In the genomic region with DNA sequence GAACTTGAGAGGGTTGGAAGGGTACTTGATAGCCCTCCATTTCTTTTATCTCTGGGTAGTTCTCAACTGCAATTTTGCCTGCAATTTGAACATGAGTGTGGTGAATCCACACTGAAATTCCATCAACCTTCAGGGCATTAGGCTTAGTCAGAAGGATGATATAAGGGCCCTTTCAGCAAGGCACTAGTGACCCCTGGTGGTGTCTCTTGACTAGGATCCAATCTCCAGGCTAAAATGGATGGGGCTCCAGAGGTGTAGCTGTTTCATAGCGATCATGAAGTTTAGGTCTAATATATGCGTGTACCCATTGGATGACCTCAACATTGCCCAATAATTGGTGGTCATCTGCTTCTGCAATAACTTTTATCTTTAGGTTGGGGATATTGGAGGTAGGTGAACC, we compare ENCODE assay signal across 11 mouse cellular contexts.
DNase-seq lines count a peak whose midpoint lies in the region; ATAC-seq lines count a peak whose summit lies in the region.
"Had no signal": no experiment of that assay in that cellular context is flagged by ENCODE, and none has a peak within 500 bp of the region (broad histone marks: within the 10 kb centered on the region; RNA-seq: fewer than 3 reads in every experiment).

No protein-coding gene starts in this region.

- H3K27me3 ChIP-seq in embryonic facial prominence, embryonic 11.5 days (ENCODE audit: control insufficient read depth, insufficient read depth, low read length), result no peaks in the 10 kb centered on the region
- H3K27me3 ChIP-seq: limb, embryonic 12.5 days had no signal

- no peaks in the 10 kb centered on the region for H3K36me3 ChIP-seq in embryonic facial prominence, embryonic 11.5 days (replicated peaks; ENCODE audit: control insufficient read depth, insufficient read depth, low read depth, low read length)
- H3K36me3 ChIP-seq: limb, embryonic 12.5 days had no signal

- H3K27ac ChIP-seq in embryonic facial prominence, embryonic 11.5 days (replicated peaks; ENCODE audit: low read depth, low read length), result no peak overlapping the region
- H3K27ac ChIP-seq: limb, embryonic 12.5 days; macrophage had no signal

- no peak for ATAC-seq in embryonic facial prominence, embryonic 11.5 days (replicated peaks; ENCODE audit: insufficient number of reproducible peaks, low FRiP score, low TSS enrichment, low read depth)

- peak; percentile 7 to 23 for DNase-seq in cerebellum, postnatal 14 days
- DNase-seq in cerebellum, adult 11 months, result no peak
- peak; percentile 4 for DNase-seq in kidney, postnatal 10 days
- no peak for DNase-seq in kidney, adult 18-20 months
- DNase-seq in ES-CJ7 (ENCODE audit: low read depth, low spot score), result peak; percentile 50
- DNase-seq in embryonic facial prominence, embryonic 11.5 days (ENCODE audit: low spot score), result peak; percentile 22
- DNase-seq in urinary bladder, adult 2 months (ENCODE audit: low spot score), result no peak
- no peak for DNase-seq in right cerebral cortex, adult 18-20 months
- DNase-seq: cerebellum, postnatal 25 days had no signal

- no peaks in the 10 kb centered on the region for H3K4me1 ChIP-seq in embryonic facial prominence, embryonic 11.5 days (ENCODE audit: control insufficient read depth, insufficient read depth, low read length)
- H3K4me1 ChIP-seq: limb, embryonic 12.5 days had no signal

- H3K9me3 ChIP-seq in embryonic facial prominence, embryonic 11.5 days (replicated peaks; ENCODE audit: control insufficient read depth, low read length), result no peaks in the 10 kb centered on the region
- H3K9me3 ChIP-seq: limb, embryonic 12.5 days had no signal

- no peak overlapping the region for H3K4me3 ChIP-seq in embryonic facial prominence, embryonic 11.5 days (ENCODE audit: low read depth, low read length)
- H3K4me3 ChIP-seq: limb, embryonic 12.5 days had no signal

- H3K4me2 ChIP-seq in embryonic facial prominence, embryonic 11.5 days (ENCODE audit: low read depth, low read length), result no peak overlapping the region
- H3K4me2 ChIP-seq: limb, embryonic 12.5 days had no signal

- H3K9ac ChIP-seq in embryonic facial prominence, embryonic 11.5 days (replicated peaks; ENCODE audit: low read length), result no peak overlapping the region
- H3K9ac ChIP-seq: limb, embryonic 12.5 days had no signal

- WGBS in embryonic facial prominence, embryonic 11.5 days, result 79% methylated on average over 2 of the region's 2 CpGs

Comparison
In these comparisons a context has a peak if more than half of its experiments do, and no peak if none do; other contexts are left out.
1. DNase-seq: peak in cerebellum, postnatal 14 days (2 of 2), kidney, postnatal 10 days (single experiment), ES-CJ7 (single experiment) and embryonic facial prominence, embryonic 11.5 days (single experiment); none in cerebellum, adult 11 months (single experiment), kidney, adult 18-20 months (single experiment), urinary bladder, adult 2 months (single experiment) and right cerebral cortex, adult 18-20 months (single experiment).